Comparison of ENCODE assay signal across 17 mouse cellular contexts in genomic region chr7:89181285-89181684, GRCm38 (mm10).
A peak's percentile ranks its signal among the peaks of the same experiment; 100 is the strongest.
DNase-seq lines count a peak whose midpoint lies in the region; ATAC-seq and TF ChIP-seq lines count a peak whose summit lies in the region.
"Had no signal": no experiment of that assay in that cellular context is flagged by ENCODE, and none has a peak within 500 bp of the region (broad histone marks: within the 10 kb centered on the region; RNA-seq: fewer than 3 reads in every experiment).

No protein-coding gene starts in this region.

- H3K4me2 ChIP-seq in stomach, postnatal 0 days (replicated peaks; ENCODE audit: low read depth), result no peak overlapping the region
- H3K4me2 ChIP-seq: limb, embryonic 15.5 days; lung, embryonic 15.5 days had no signal

- ATAC-seq in stomach, postnatal 0 days (ENCODE audit: low FRiP score, low TSS enrichment), result peak; percentile 74; the same call in 1 of the 2 replicates
- ATAC-seq: hindbrain, embryonic 16.5 days had no signal

- no peak overlapping the region for H3K27ac ChIP-seq in kidney, adult 2 months (ENCODE audit: insufficient read depth, low read depth, low read length)
- peak overlapping the region; percentile 41 for H3K27ac ChIP-seq in embryonic fibroblast, embryonic 13.5 days (ENCODE audit: insufficient read depth, low read length)
- H3K27ac ChIP-seq in stomach, postnatal 0 days (replicated peaks), result peak overlapping the region; percentile 36; the same call in 1 of the 2 replicates
- H3K27ac ChIP-seq: forebrain, embryonic 10.5 days; kidney, postnatal 0 days; limb, embryonic 15.5 days; lung, embryonic 15.5 days had no signal

- DNase-seq in kidney, adult 2 months, result peak; percentile 19
- DNase-seq in kidney, adult 9 months, result no peak
- peak; percentile 64 for DNase-seq in urinary bladder, postnatal 14 days (ENCODE audit: low spot score)
- no peak for DNase-seq in urinary bladder, postnatal 4 days (ENCODE audit: low spot score in 2 of 2)
- DNase-seq in stomach, postnatal 0 days (ENCODE audit: low spot score), result peak; percentile 62
- DNase-seq in spleen, postnatal 36 days (ENCODE audit: low spot score in 2 of 2), result no peak
- no peak for DNase-seq in adrenal gland, adult 2 months
- DNase-seq: cerebellum, adult 18-20 months; heart, adult 18-20 months; right cerebral cortex, postnatal 14 days; thymus, postnatal 14 days had no signal

- H3K9me3 ChIP-seq in stomach, postnatal 0 days (ENCODE audit: control insufficient read depth, low read length), result no peaks in the 10 kb centered on the region
- H3K9me3 ChIP-seq: forebrain, embryonic 10.5 days; limb, embryonic 15.5 days; lung, embryonic 15.5 days had no signal

- WGBS in kidney, adult 2 months, result 57% methylated on average over 1 of the region's 1 CpGs
- WGBS in stomach, postnatal 0 days, result 55% methylated on average over 1 of the region's 1 CpGs

- H3K9ac ChIP-seq in stomach, postnatal 0 days (ENCODE audit: low read length), result no peak overlapping the region
- H3K9ac ChIP-seq: limb, embryonic 15.5 days; lung, embryonic 15.5 days had no signal

- H3K36me3 ChIP-seq in kidney, adult 2 months (ENCODE audit: control insufficient read depth, insufficient read depth, low read length), result no peaks in the 10 kb centered on the region
- no peaks in the 10 kb centered on the region for H3K36me3 ChIP-seq in stomach, postnatal 0 days (ENCODE audit: control insufficient read depth, insufficient read depth, low read length)
- H3K36me3 ChIP-seq: forebrain, embryonic 10.5 days; limb, embryonic 15.5 days; lung, embryonic 15.5 days had no signal

- TF ChIP-seq CTCF in kidney, adult 2 months (conservative IDR thresholded peaks at IDR 0.05; ENCODE audit: insufficient read depth, insufficient read length, low read depth, low read length), result no peak
- TF ChIP-seq CTCF in embryonic fibroblast, embryonic 13.5 days (IDR thresholded peaks at IDR 0.05; ENCODE audit: borderline replicate concordance, insufficient read depth, low read length), result no peak
- no peak for TF ChIP-seq CTCF in stomach, postnatal 0 days (IDR thresholded peaks at IDR 0.05; ENCODE audit: low read depth)

- H3K4me3 ChIP-seq in kidney, adult 2 months (ENCODE audit: insufficient read depth, low read depth, low read length), result no peak overlapping the region
- no peak overlapping the region for H3K4me3 ChIP-seq in embryonic fibroblast, embryonic 13.5 days (ENCODE audit: insufficient read depth, low read length)
- H3K4me3 ChIP-seq in stomach, postnatal 0 days (ENCODE audit: low read depth, low read length), result no peak overlapping the region
- H3K4me3 ChIP-seq: forebrain, embryonic 10.5 days; limb, embryonic 15.5 days; lung, embryonic 15.5 days had no signal

- TF ChIP-seq EP300 in stomach, postnatal 0 days (optimal IDR thresholded peaks at IDR 0.05), result no peak

- H3K27me3 ChIP-seq in kidney, adult 2 months (replicated peaks; ENCODE audit: control insufficient read depth, insufficient read depth, low read length), result no peaks in the 10 kb centered on the region
- H3K27me3 ChIP-seq in stomach, postnatal 0 days (ENCODE audit: control insufficient read depth, insufficient read depth, low read length), result no peaks in the 10 kb centered on the region
- H3K27me3 ChIP-seq: limb, embryonic 15.5 days; lung, embryonic 15.5 days had no signal

- 0 out of 2 replicates have a peak, but pooled peaks cover 3% of the 10 kb centered on the region for H3K4me1 ChIP-seq in kidney, adult 2 months (ENCODE audit: control insufficient read depth, insufficient read depth, low read length)
- peaks cover 20% of the 10 kb centered on the region for H3K4me1 ChIP-seq in embryonic fibroblast, embryonic 13.5 days (ENCODE audit: control insufficient read depth, insufficient read depth, low read length)
- peaks cover 4% of the 10 kb centered on the region for H3K4me1 ChIP-seq in stomach, postnatal 0 days (replicated peaks; ENCODE audit: control insufficient read depth, insufficient read depth)
- H3K4me1 ChIP-seq: forebrain, embryonic 10.5 days had no signal

- TF ChIP-seq POLR2A in kidney, adult 2 months (IDR thresholded peaks at IDR 0.05; ENCODE audit: low read depth, low read length), result no peak
- no peak for TF ChIP-seq POLR2A in embryonic fibroblast, embryonic 13.5 days (IDR thresholded peaks at IDR 0.05; ENCODE audit: low read depth, low read length)

Comparison
In these comparisons a context has a peak if more than half of its experiments do, and no peak if none do; other contexts are left out.
1. DNase-seq: peak in kidney, adult 2 months (single experiment), urinary bladder, postnatal 14 days (single experiment) and stomach, postnatal 0 days (single experiment); none in kidney, adult 9 months (single experiment), urinary bladder, postnatal 4 days (0 of 2), spleen, postnatal 36 days (0 of 2) and adrenal gland, adult 2 months (single experiment).